Mouse (Mus musculus): ENCODE data around the gene Stk33.

- TF ChIP-seq POLR2A (IDR thresholded peaks at IDR 0.05; ENCODE audit: insufficient read depth, low read length) (no peak), CTCF (IDR thresholded peaks at IDR 0.05; ENCODE audit: low read depth, low read length) (no peak), EP300 (IDR thresholded peaks at IDR 0.05; ENCODE audit: insufficient read depth, low read depth, low read length) (no peak)
Observed at GRCm38 (mm10) chr7:109244776-109245175, 194.1 kb downstream of the Stk33 start.
